Mouse (Mus musculus): Measurements from ENCODE around the gene Zmat5.
"Not testable (repeated sequence)": the region's sequence is repeated elsewhere in the genome, so short reads cannot be mapped to it uniquely, and the experiment has no call there.

Zmat5 gene

GRCm38 (mm10) chr11:4690353-4690752 lies 14.1 kb upstream of the Zmat5 start:
- DNase-seq (ENCODE audit: low spot score): no peak

GRCm38 (mm10) chr11:4691213-4691612 lies 13.3 kb upstream of the Zmat5 start:
- DNase-seq (ENCODE audit: low spot score): no peak

GRCm38 (mm10) chr11:4692162-4692561 lies 12.3 kb upstream of the Zmat5 start:
- no peak for DNase-seq (ENCODE audit: low spot score)

GRCm38 (mm10) chr11:4697043-4697983 lies 7.2 kb upstream of the Zmat5 start:
- peak; percentile 78 for DNase-seq (ENCODE audit: low spot score)

- DNase-seq (ENCODE audit: low spot score): no peak
Measured at GRCm38 (mm10) chr11:4700726-4701125, 3.8 kb upstream of the Zmat5 start.

GRCm38 (mm10) chr11:4703688-4704071 lies 798 bp upstream of the Zmat5 start:
- DNase-seq (ENCODE audit: low spot score): no peak

- DNase-seq (ENCODE audit: low spot score): no peak
Measured at GRCm38 (mm10) chr11:4705178-4705577, 700 bp downstream of the Zmat5 start.

GRCm38 (mm10) chr11:4710188-4710587 lies 5.7 kb downstream of the Zmat5 start:
- not testable (repeated sequence) for DNase-seq (ENCODE audit: low spot score)

- no peak for DNase-seq (ENCODE audit: low spot score)
Measured at GRCm38 (mm10) chr11:4712822-4713221, 8.3 kb downstream of the Zmat5 start.

GRCm38 (mm10) chr11:4714727-4715126 lies 10.2 kb downstream of the Zmat5 start:
- DNase-seq (ENCODE audit: low spot score): no peak

- no peak for DNase-seq (ENCODE audit: low spot score)
Measured at GRCm38 (mm10) chr11:4715596-4715995, 11.1 kb downstream of the Zmat5 start.

- no peak for DNase-seq (ENCODE audit: low spot score)
Measured at GRCm38 (mm10) chr11:4716530-4717236, 12.2 kb downstream of the Zmat5 start.

- DNase-seq (ENCODE audit: low spot score): no peak
Measured at GRCm38 (mm10) chr11:4718548-4718947, 14.1 kb downstream of the Zmat5 start.

GRCm38 (mm10) chr11:4719961-4720360 lies 15.5 kb downstream of the Zmat5 start:
- DNase-seq (ENCODE audit: low spot score): no peak

- no peak for DNase-seq (ENCODE audit: low spot score)
Measured at GRCm38 (mm10) chr11:4720393-4720792, 15.9 kb downstream of the Zmat5 start.

- no peak for DNase-seq (ENCODE audit: low spot score)
Measured at GRCm38 (mm10) chr11:4720900-4721580, 16.6 kb downstream of the Zmat5 start.

- DNase-seq (ENCODE audit: low spot score): no peak
Measured at GRCm38 (mm10) chr11:4721728-4722127, 17.2 kb downstream of the Zmat5 start.

GRCm38 (mm10) chr11:4729603-4730002 lies 25.1 kb downstream of the Zmat5 start:
- DNase-seq (ENCODE audit: low spot score): peak; percentile 32

GRCm38 (mm10) chr11:4730096-4730495 lies 25.6 kb downstream of the Zmat5 start:
- DNase-seq (ENCODE audit: low spot score): no peak

GRCm38 (mm10) chr11:4730913-4731312 lies 26.4 kb downstream of the Zmat5 start:
- DNase-seq (ENCODE audit: low spot score): no peak

- DNase-seq (ENCODE audit: low spot score): no peak
Measured at GRCm38 (mm10) chr11:4731781-4732180, 27.3 kb downstream of the Zmat5 start.

GRCm38 (mm10) chr11:4734179-4734578 lies 29.7 kb downstream of the Zmat5 start:
- DNase-seq (ENCODE audit: low spot score): no peak

GRCm38 (mm10) chr11:4736355-4736754 lies 31.9 kb downstream of the Zmat5 start:
- no peak for DNase-seq (ENCODE audit: low spot score)

Measured in ovary, postnatal 14 days (tissue).